Mouse (Mus musculus) olfactory bulb, adult 2 months (tissue): ENCODE measurements around the gene Bbs9.

Experiments
- CTCF ChIP-seq: fragments of 200-500 bp; IDR thresholded peaks from 2 replicates; pipeline ENCODE4 v1.5.1; 2012; ENCODE audit warnings: low read depth, mild to moderate bottlenecking, low read length, moderate library complexity; ENCODE audit not compliant: insufficient read depth
- POLR2A ChIP-seq: fragments of 200-500 bp; IDR thresholded peaks from 2 replicates; pipeline ENCODE4 v1.6.1; 2012; ENCODE audit warnings: mild to moderate bottlenecking, low read depth, low read length, moderate library complexity; ENCODE audit not compliant: insufficient read depth

DNA sequence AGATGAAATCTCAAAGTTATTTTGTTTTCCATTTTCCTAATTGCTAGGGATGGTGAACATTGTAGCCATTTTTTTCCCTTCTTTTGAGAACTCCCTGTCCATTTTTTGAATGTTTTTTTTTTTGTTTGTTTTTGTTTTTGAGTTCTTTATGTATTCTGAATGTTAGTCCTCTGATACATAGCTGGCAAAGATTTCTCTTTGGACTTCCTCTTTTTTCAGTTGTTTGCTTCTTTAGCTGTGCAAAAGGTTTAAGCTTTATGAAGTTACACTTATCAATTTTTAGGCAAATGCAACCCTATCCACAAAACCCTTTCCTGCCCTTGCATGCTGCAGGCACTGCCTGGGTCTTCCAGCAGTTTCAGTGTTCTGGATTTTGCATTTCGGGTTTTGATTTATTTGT is 143.7 kb downstream of the Bbs9 start:
- no peak for TF ChIP-seq CTCF
- TF ChIP-seq POLR2A, result no peak
